Mouse (Mus musculus) bone marrow macrophage, adult 2 months (primary cell): ENCODE measurements at regions not wholly inside any gene's neighbourhood (a gene's known extent, or its start where the extent isn't known, plus 50 kb on each side); places are given as distances from the start of the nearest gene placed in this dataset.

Source experiments
- CTCF ChIP-seq: IDR thresholded peaks from 2 replicates; pipeline ENCODE4 v1.5.1; 2012; ENCODE audit warnings: low read depth, mild to moderate bottlenecking, low read length, moderate library complexity
- POLR2A ChIP-seq: IDR thresholded peaks from 2 replicates; pipeline ENCODE4 v1.6.1; 2012; ENCODE audit warnings: mild to moderate bottlenecking, low read depth, low read length, borderline replicate concordance

DNA sequence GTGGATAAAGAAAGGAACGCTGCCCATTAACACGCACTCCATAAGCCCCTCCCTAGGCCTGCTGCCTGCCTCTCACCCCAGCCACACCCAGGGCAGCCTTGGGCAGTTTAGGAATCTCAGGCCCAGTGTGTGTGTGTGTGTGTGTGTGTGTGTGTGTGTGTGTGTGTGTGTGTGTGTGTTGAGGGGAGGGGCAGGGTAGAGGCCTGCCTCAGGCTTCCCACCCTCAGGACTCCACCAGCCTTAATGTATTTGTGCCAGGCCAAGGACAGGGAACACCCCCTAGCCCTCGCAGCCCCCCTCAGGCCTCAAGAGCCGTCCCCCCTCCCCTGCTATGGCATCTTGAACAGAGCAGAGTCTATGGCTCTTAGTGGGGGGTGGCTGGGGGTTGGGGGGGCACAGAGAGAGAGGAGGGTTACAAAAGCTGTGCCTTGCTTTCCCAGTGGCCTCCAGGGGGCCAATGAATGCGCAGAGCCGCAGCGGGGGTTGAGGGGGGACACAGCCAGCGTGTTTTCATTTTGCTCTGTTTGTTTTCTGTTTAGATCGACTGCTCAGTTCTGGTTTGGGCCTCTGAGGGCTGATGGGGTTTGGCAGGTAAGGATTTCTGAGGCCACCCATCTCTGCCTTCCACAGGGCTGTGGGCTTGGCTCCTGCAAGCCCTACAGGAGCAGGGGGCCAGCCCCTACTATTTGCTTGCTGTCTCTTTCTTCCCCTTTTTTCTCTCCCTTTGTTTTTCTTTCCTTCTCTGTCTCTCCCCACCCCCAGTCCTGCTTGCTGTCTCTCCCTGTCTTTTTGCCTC, 131.8 kb downstream of the Pja1 start:
- TF ChIP-seq CTCF: no peak
- TF ChIP-seq POLR2A: no peak
